Mouse (Mus musculus): ENCODE results near the gene Aldh3b1.

Aldh3b1 gene

GRCm38 (mm10) chr19:3912337-3913204, 17.0 kb downstream of the Aldh3b1 start, which contains the start of gene Ndufs8:
Gene Ndufs8 (minus strand): TSS chr19:3912774.
- DNase-seq (ENCODE audit: low spot score): peak; percentile 99

DNA sequence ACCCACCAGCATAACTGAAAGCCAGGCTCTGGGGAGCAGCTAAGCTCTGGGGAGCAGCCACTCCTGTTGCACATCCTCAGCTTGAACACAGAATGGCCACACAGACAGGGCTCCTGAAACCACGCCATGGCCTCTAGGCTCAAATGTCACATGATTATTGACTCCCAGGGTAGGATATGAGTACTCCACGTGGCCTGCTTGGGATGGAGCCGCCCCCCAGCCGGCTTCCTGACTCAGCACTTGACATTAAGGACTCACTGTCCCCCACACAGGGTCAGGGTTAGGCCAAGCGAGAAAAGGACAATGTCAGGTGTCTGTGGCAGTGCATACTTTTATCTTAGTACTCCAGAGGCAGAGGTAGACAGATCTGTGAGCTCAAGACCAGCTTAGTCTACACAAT, 19.4 kb downstream of the Aldh3b1 start:
- DNase-seq (ENCODE audit: low spot score): no peak

- DNase-seq (ENCODE audit: low spot score): no peak
Measured at GRCm38 (mm10) chr19:3907876-3908660, 21.5 kb downstream of the Aldh3b1 start.

DNA sequence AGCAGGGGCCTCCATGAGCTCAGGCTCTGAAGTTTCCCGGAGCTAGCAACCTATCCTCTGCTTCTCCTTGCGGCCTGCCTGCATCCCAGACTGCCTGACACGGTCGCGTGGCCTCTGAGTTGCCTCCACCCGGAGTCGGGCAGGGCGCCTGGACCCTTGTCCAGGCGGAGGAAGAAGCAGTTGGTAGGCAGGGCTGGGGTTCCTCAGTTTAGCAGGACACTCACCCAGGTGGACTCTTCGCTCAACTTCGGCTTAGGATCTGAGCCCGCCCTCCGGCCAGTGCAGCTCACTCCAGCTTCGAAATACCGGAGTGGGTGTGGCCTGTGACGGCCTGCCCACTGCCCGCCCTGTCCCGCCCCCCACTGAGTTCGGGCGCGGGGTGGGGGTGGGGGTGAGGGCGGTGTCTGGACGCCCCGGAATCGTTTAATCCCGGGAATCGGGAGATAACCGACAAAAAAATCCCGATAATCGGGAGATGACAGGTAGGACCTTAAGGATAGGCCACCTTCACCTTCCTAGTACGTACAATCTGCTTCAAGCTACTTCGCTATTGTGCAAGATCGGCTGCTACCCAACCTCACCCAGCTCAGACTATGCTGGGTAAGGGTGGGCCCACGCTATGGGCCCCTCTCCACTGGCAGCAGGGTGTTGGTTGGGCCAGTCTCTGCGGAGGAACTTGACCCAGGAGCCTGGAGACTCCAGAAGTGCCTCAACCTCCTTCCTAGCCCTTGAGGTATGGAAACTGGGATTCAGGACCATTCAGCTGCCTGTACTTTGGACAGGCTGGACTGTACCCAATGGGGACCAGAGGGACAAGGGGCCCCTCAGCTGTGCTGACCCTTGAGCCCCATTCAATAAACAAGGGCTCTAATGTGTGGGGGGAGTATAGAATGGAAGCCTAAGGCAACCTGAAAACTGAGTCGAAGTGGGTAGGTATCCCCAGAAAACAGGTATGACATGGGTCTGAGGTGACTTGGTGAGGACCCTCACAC, 22.5 kb downstream of the Aldh3b1 start, which contains the start of gene Tcirg1:
Gene Tcirg1 (minus strand): TSS at position 339 of the 992 bp plus-strand sequence.
- DNase-seq (ENCODE audit: low spot score): peak; percentile 84

DNA sequence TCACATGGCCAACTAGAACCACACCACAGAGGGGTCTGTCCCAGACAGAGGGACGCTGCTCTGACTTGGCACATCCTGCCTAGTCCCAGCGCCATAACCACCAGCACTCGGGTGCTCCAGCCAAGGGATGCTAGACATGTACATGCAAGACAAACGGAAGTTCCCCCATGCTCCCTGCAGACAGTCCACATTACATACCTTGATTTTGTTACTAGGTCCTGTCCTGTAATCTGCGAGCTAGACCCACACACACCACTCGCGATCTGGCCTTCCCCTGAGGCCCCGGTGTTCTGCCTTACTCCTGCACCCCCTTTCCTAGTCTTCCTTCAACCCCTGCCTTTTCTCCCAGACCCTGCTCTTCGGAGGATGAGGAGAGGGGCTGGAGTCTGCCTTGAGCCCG, 23.3 kb downstream of the Aldh3b1 start:
- DNase-seq (ENCODE audit: low spot score): no peak

DNA sequence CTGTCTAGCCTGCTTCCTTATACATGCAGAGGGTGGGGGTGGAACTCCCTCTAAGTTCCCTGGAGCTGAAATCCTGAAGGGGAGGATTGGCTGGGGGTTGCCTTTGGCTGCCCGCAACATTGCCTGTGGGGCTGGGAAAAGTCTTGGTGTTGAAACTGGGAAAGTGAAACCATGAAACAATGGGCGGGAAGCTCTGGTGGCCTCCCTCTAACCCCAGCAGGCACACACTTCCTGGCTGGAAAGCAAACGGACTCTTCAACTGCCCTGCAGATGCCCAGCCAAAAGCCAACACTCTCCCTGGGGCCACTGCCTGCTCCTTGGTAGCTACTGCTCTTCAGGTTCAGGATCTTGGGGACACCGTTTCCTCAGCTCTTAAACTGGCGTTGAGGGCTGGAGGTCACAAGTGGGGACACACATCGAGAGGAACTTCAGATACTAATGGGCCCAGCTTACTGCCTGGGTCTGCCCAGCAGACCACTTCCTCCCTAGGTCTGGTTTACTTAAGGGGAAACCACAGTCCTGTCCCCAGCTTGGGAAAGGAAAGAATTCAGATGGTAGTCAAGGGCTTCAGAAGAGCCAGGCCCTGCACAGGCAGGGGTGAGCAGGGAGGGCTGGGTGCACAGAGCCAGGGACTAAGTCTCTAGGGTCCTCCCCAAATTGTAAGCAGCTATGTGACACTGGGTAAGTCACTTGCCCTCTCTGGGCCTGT, 24.2 kb downstream of the Aldh3b1 start:
- DNase-seq (ENCODE audit: low spot score): peak; percentile 77

- DNase-seq (ENCODE audit: low spot score): no peak
Measured at GRCm38 (mm10) chr19:3904363-3904675, 25.3 kb downstream of the Aldh3b1 start.

DNA sequence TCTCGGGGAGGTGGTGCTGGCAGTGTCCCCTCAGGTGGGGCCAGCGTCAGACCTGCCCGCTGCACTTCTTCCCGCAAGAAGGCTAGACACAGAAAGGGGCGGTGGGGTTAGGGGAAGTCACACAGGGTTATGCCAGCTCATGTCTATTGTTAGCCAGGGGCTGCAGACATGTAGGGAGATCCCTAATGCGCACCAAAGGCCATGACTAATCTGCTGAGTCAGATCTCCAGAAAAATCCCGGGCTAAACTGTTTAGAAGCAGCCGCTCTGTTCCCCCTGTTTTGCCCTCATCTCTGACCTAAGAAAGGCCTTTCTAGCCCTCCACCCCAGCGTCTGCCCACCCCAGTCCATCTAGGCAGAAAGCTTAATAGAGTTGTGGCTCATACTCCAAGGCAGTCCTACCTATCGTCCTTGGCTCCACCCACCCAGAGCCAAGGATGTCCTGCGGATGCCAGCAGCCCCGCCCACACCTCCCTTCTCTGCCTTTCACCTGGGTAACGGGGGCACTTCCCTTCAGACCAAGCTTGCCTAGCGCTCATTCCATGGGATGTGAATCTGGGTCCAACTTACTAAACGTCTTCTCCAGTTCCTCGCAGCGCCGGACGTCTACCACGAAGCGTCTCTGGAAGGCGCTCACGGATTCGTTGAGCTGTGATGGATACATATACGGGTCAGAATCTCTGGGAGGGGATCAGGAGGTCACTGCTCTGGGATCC, 25.8 kb downstream of the Aldh3b1 start:
- no peak for DNase-seq (ENCODE audit: low spot score)

GRCm38 (mm10) chr19:3902966-3903365, 26.6 kb downstream of the Aldh3b1 start:
- DNase-seq (ENCODE audit: low spot score): no peak

GRCm38 (mm10) chr19:3899618-3900017, 30.0 kb downstream of the Aldh3b1 start:
- no peak for DNase-seq (ENCODE audit: low spot score)

GRCm38 (mm10) chr19:3898952-3899351, 30.7 kb downstream of the Aldh3b1 start:
- DNase-seq (ENCODE audit: low spot score): no peak

DNA sequence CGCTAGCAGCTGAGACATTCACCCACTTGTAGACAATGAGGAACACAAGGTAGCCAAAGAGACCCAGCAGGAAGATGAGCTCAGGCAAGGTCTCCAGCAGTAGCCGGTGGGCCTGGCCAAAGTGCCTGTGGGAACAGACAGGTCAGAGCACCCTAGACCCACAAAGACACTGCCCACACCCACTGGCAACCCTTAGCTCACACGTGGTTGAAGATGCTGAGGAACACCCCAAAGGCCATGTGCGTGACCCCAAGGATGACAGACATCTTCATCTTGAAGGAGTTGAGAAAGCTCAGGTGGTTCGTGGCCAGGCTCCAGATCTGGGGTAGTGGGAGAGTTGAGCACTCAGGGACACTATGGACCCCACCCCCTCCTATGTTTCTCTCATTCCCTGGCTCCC, 32.1 kb downstream of the Aldh3b1 start:
- no peak for DNase-seq (ENCODE audit: low spot score)

DNA sequence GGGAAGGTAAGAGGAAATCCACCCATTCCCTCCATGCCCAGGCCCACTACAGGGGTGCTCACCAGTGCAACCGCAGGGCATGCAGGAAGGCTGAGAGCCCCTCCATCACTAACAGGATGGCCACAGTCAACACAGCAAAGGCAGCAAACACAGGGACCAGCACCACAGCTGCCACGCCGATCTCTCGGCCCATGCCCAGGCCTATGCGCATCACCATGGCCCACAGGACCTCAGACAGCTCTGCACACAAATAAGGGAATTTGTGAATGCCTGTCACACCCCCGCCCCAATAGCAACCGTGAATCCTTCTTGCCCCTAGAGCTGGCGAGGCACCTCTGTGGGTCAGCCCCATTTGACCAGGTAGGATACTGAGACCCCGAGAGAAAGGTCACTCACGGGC, 33.4 kb downstream of the Aldh3b1 start:
- no peak for DNase-seq (ENCODE audit: low spot score)

DNA sequence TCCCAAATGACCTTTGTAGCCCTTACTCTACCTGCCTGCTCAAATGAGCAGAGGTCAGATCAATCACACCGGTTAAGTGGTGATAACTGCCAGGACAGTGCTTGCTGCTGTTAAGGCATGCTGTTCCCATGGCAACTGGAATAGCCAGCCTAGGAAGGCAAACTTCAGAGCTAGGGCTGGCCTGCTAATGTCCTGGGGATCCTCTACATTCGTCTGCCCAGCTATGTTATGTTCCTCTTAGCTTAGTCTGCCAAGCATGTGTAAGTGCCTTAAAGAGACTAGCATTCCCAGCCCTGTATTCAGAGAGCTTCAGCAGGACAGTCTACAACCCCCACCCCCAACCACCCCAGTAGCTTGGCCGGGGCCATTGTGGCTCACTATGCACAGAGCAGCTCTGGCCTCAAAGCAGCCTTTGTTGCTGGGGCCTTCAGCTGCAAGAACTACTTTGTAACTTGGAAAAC, 34.4 kb downstream of the Aldh3b1 start:
- no peak for DNase-seq (ENCODE audit: low spot score)

GRCm38 (mm10) chr19:3894294-3894693, 35.3 kb downstream of the Aldh3b1 start:
- DNase-seq (ENCODE audit: low spot score): no peak

GRCm38 (mm10) chr19:3893545-3894116, 36.0 kb downstream of the Aldh3b1 start:
- no peak for DNase-seq (ENCODE audit: low spot score)

GRCm38 (mm10) chr19:3890181-3890580, 39.4 kb downstream of the Aldh3b1 start:
- no peak for DNase-seq (ENCODE audit: low spot score)

GRCm38 (mm10) chr19:3889096-3889495, 40.5 kb downstream of the Aldh3b1 start:
- no peak for DNase-seq (ENCODE audit: low spot score)

- DNase-seq (ENCODE audit: low spot score): no peak
Measured at GRCm38 (mm10) chr19:3884325-3884990, 45.1 kb downstream of the Aldh3b1 start.

GRCm38 (mm10) chr19:3882214-3882613, 47.4 kb downstream of the Aldh3b1 start:
- DNase-seq (ENCODE audit: low spot score): no peak
